Mouse (Mus musculus) limb, embryonic 14.5 days (tissue): ENCODE measurements at regions not wholly inside any gene's neighbourhood (a gene's known extent, or its start where the extent isn't known, plus 50 kb on each side); places are given as distances from the start of the nearest gene placed in this dataset.

ENCODE experiments used
- ATAC-seq: fragments of 200-750 bp; cut with Nextera tagmentation; 2 replicates; pipeline ENCODE4 v1.8.0; 2017; ENCODE audit warnings: low read depth, moderate number of reproducible peaks, moderate TSS enrichment; ENCODE audit not compliant: low FRiP score
- DNase-seq: peaks from one replicate; pipeline ENCODE4 v3.0.0-alpha.2; 2015; ENCODE audit warnings: low spot score
- H3K27ac ChIP-seq: fragments of 300-500 bp; sonication (generic); replicated peaks from 2 replicates; pipeline ENCODE4 v1.5.1; 2014; ENCODE audit warnings: low read depth, mild to moderate bottlenecking, low read length, moderate library complexity, mixed read lengths
- H3K27me3 ChIP-seq: fragments of 300-500 bp; sonication (generic); 2 replicates; pipeline ENCODE4 v1.6.1; 2014; ENCODE audit warnings: low read length, mixed read lengths; ENCODE audit not compliant: control insufficient read depth, insufficient read depth
- H3K36me3 ChIP-seq: fragments of 300-500 bp; sonication (generic); 2 replicates; pipeline ENCODE4 v1.6.1; 2014; ENCODE audit warnings: mild to moderate bottlenecking, low read length, moderate library complexity, mixed read lengths; ENCODE audit not compliant: control insufficient read depth, insufficient read depth
- H3K4me1 ChIP-seq: fragments of 300-500 bp; sonication (generic); 2 replicates; pipeline ENCODE4 v1.6.1; 2014; ENCODE audit warnings: antibody characterized with exemption, low read length, mixed read lengths; ENCODE audit not compliant: control insufficient read depth, insufficient read depth
- H3K4me2 ChIP-seq: fragments of 300-500 bp; sonication (generic); replicated peaks from 2 replicates; pipeline ENCODE4 v1.6.1; 2014; ENCODE audit warnings: low read depth, mild to moderate bottlenecking, low read length, moderate library complexity; ENCODE audit not compliant: severe bottlenecking
- H3K4me3 ChIP-seq: fragments of 300-500 bp; sonication (generic); replicated peaks from 2 replicates; pipeline ENCODE4 v1.5.1; 2014; ENCODE audit warnings: low read length
- H3K9ac ChIP-seq: fragments of 300-500 bp; sonication (generic); 2 replicates; pipeline ENCODE4 v1.6.1; 2014; ENCODE audit warnings: mild to moderate bottlenecking, low read depth, low read length, moderate library complexity; ENCODE audit not compliant: severe bottlenecking
- H3K9me3 ChIP-seq: fragments of 300-500 bp; sonication (generic); 2 replicates; pipeline ENCODE4 v1.6.1; 2016; ENCODE audit warnings: low read length; ENCODE audit not compliant: control insufficient read depth
- POLR2A ChIP-seq: fragments of 200-500 bp; IDR thresholded peaks from 2 replicates; pipeline ENCODE4 v1.8.0; 2012; ENCODE audit warnings: inconsistent platforms, mild to moderate bottlenecking, moderate library complexity, borderline replicate concordance; ENCODE audit not compliant: insufficient read depth, insufficient read length; ENCODE audit errors: extremely low read depth
- WGBS: fragments of 180-500 bp; shearing (Covaris S2); extraction: QIAGEN DNeasy Blood & Tissue Kit; methylation state at CpG from one replicate; pipeline ENCODE4 v1.1.7; 2014; 5-methylcytosine and 5-hydroxymethylcytosine counted together

- no peak for ATAC-seq
- 81% methylated on average over 10 of the region's 10 CpGs for WGBS
- no peaks in the 10 kb centered on the region for H3K27me3 ChIP-seq
Observed at GRCm38 (mm10) chr2:122968809-122969628, 204.0 kb downstream of the Sqor start.

More at GRCm38 (mm10) chr2:122968809-122969628, 204.0 kb downstream of the Sqor start:
- Histone ChIP-seq H3K27ac (no peak overlapping the region), H3K36me3 (no peaks in the 10 kb centered on the region), H3K9me3 (no peaks in the 10 kb centered on the region), H3K4me2 (no peak overlapping the region), H3K9ac (no peak overlapping the region), H3K4me1 (no peaks in the 10 kb centered on the region), H3K4me3 (no peak overlapping the region)
- no peak for DNase-seq
- TF ChIP-seq POLR2A, result no peak
